Mouse (Mus musculus) kidney, embryonic 15.5 days (tissue): Measurements from ENCODE around the gene Llph. TPM values are rescaled to one million over a fixed set of nuclear protein-coding genes. Genes with fewer than 3 reads are reported as not detected.
"Not testable (repeated sequence)": the region's sequence is repeated elsewhere in the genome, so short reads cannot be mapped to it uniquely, and the experiment has no call there.

Source experiments
- ATAC-seq: fragments of 200-750 bp; cut with Nextera tagmentation; replicated peaks from 2 replicates; pipeline ENCODE4 v1.8.0; 2017; ENCODE audit warnings: moderate TSS enrichment; ENCODE audit not compliant: low FRiP score
- H3K27ac ChIP-seq: fragments of 300-500 bp; sonication (generic); 2 replicates; pipeline ENCODE4 v1.5.1; 2015; ENCODE audit warnings: mild to moderate bottlenecking, inconsistent platforms
- H3K27me3 ChIP-seq: fragments of 300-500 bp; sonication (generic); 2 replicates; pipeline ENCODE4 v1.6.1; 2015; ENCODE audit warnings: inconsistent platforms
- H3K36me3 ChIP-seq: fragments of 300-500 bp; sonication (generic); 2 replicates; pipeline ENCODE4 v1.6.1; 2015; ENCODE audit warnings: inconsistent platforms
- H3K4me1 ChIP-seq: fragments of 300-500 bp; sonication (generic); 2 replicates; pipeline ENCODE4 v1.6.1; 2015; ENCODE audit warnings: inconsistent platforms
- H3K4me2 ChIP-seq: fragments of 300-500 bp; sonication (generic); 2 replicates; pipeline ENCODE4 v1.6.1; 2015; ENCODE audit warnings: moderate library complexity, mild to moderate bottlenecking, inconsistent platforms
- H3K4me3 ChIP-seq: fragments of 300-500 bp; sonication (generic); replicated peaks from 2 replicates; pipeline ENCODE4 v1.5.1; 2015; ENCODE audit warnings: mild to moderate bottlenecking, inconsistent platforms
- H3K9ac ChIP-seq: fragments of 300-500 bp; sonication (generic); 2 replicates; pipeline ENCODE4 v1.6.1; 2015; ENCODE audit warnings: mild to moderate bottlenecking, inconsistent platforms
- H3K9me3 ChIP-seq: fragments of 300-500 bp; sonication (generic); replicated peaks from 2 replicates; pipeline ENCODE4 v1.6.1; 2016; ENCODE audit warnings: inconsistent platforms
- WGBS: fragments of 180-500 bp; shearing (Covaris S2); methylation state at CpG from one replicate; pipeline ENCODE4 v1.1.7; 2015; ENCODE audit warnings: mixed read lengths; 5-methylcytosine and 5-hydroxymethylcytosine counted together
- polyA plus RNA-seq: library from polyadenylated mRNA; unstranded; fragments of >200 nt; fragmentation: Nextera tagmentation; extraction: Ambion mirVana; gene quantifications from 2 replicates; pipeline ENCODE4 v1.2.1, GENCODE M21; 2015

Llph gene
- polyA plus RNA-seq, 1 experiment from 2014 or later, result 56.8 TPM

DNA sequence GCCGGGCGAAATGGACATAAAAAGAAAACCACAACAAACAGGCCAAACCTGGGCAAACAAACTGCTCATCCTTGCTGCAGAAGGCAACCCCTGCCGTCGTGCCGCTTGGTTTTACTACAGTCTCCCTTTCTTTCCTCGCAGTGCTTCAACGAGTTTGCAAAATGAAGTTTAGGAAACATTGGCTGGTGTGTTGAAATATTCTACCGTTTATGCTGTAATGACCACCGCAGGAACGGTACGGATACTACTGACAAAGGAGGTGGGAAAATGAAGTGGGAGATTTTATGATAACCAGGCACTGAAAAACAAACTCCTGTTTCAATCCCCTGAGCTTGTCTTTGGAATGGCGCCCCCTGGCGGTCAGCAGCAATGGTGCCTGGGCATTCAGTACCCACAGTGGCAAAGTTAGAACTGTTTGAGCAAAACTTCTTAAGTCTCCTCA lies 24.9 kb upstream of the Llph start, which contains the start of gene Irak3:
Gene Irak3 (minus strand): TSS at position 170 of the 442 bp plus-strand sequence.
- Histone ChIP-seq H3K9me3 (no peaks in the 10 kb centered on the region), H3K27me3 (peaks cover 13% of the 10 kb centered on the region), H3K9ac (peak within 1 kb of the TSS; percentile 35), H3K4me3 (peak within 1 kb of the TSS; percentile 53), H3K27ac (peak within 1 kb of the TSS; percentile 24; the same call in 1 of the 2 replicates), H3K4me1 (peaks cover 13% of the 10 kb centered on the region), H3K36me3 (no peaks in the 10 kb centered on the region), H3K4me2 (peak within 1 kb of the TSS; percentile 89)
- 2% methylated on average over 13 of the region's 13 CpGs for WGBS
- ATAC-seq, result peak; percentile 78

DNA sequence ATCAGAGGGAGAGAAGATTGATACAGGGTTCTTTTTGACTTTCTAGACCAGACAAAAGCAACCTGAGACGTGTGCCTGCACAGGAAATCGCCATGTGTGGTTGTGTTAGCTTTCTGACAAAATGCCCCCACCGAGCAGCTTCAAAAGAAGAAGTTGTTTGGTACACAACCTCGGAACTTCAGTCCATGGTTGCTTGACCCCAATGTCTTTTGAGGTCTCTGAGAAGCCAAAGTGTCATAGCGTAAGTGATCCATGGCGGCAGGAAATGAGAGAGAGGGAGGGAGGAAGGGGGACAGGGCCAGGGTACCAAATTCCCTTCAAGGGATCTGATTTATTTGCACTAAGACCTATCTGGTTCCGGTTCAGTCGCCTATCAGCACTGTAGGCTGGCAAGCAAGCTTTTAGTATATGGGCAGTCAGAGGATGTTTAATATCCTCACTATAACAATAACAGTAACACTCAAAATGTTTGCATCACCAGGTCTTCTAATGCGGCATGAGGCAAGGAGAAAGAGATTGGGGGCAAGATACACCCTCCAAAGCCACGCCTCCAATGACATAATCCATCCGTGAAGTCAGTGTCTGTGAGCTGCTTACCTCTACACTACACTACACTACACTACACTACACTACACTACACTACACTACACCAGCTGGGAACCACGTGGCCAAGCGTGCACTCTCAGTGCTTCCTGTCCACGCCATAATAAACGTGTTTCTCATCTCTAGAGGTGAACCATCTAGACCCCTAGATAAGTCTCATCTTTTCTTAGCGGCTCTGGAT lies 24.2 kb upstream of the Llph start:
- H3K36me3 ChIP-seq, result no peaks in the 10 kb centered on the region
- no peaks in the 10 kb centered on the region for H3K9me3 ChIP-seq
- peak; percentile 56; the same call in 1 of the 2 replicates for ATAC-seq
- H3K27ac ChIP-seq, result no peak overlapping the region
- no peak overlapping the region for H3K4me3 ChIP-seq
- H3K4me2 ChIP-seq, result no peak overlapping the region
- H3K9ac ChIP-seq, result no peak overlapping the region
- peaks cover 13% of the 10 kb centered on the region for H3K27me3 ChIP-seq
- 64% methylated on average over 16 of the region's 16 CpGs for WGBS
- peaks cover 13% of the 10 kb centered on the region for H3K4me1 ChIP-seq

DNA sequence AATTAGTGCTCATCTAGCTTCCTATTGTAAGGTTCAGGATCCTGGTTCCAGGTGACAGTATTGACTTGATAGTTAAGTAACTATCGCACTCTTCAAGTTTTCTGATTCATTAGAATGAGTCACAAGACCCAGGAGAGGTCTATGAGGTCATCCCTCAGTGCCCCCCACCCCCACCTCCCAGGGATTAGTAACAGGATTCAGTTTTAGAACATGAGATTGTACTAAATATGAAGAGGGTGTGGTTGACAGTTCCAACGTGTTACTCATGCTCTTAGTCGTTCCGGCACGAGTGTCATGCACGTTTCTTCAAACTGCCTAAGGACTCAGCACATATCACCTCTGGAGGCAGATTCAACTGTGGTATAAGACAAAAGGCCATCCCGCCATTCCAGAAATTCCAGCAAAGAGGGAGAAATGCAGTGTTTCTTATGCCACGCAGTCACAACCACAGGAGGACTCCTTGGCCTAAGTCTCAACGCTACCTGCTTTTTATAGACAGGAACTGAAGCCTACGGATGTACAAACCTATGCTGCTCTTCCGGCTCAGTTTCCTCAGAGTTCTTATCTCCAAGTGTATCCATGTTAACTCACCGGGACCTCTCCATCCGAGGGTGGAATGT lies 22.2 kb upstream of the Llph start:
- H3K27ac ChIP-seq, result no peak overlapping the region
- H3K27me3 ChIP-seq, result peaks cover 13% of the 10 kb centered on the region
- no peak overlapping the region for H3K9ac ChIP-seq
- H3K9me3 ChIP-seq, result no peaks in the 10 kb centered on the region
- peaks cover 18% of the 10 kb centered on the region for H3K4me1 ChIP-seq
- no peak overlapping the region for H3K4me3 ChIP-seq
- no peaks in the 10 kb centered on the region for H3K36me3 ChIP-seq
- no peak overlapping the region for H3K4me2 ChIP-seq
- no peak for ATAC-seq
- WGBS, result 85% methylated on average over 13 of the region's 13 CpGs

DNA sequence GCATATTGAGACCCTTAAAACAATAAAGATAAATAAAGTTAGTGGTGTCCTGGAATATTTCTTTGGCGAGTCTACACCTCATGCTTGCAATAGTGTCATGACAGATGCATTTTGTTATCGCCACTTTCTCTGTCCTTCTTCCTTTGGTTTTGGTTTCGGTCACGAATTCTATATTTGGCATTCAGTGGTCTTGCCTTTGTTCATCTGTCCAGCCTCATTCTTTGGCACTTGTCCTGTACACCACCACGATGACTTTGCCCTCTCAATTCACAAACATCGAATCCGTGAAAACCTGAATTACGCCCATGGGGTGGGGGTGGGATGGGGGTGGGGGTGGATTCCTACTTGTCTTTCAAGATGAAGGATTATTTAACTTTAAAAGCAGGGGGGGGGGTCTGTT lies 18.9 kb upstream of the Llph start:
- Histone ChIP-seq H3K4me2 (no peak overlapping the region), H3K9ac (no peak overlapping the region), H3K36me3 (peaks cover 13% of the 10 kb centered on the region; the same call in 1 of the 2 replicates), H3K4me3 (no peak overlapping the region), H3K27ac (no peak overlapping the region), H3K4me1 (peaks cover 10% of the 10 kb centered on the region), H3K9me3 (no peaks in the 10 kb centered on the region), H3K27me3 (no peaks in the 10 kb centered on the region)
- WGBS, result 92% methylated on average over 8 of the region's 8 CpGs
- ATAC-seq, result no peak

DNA sequence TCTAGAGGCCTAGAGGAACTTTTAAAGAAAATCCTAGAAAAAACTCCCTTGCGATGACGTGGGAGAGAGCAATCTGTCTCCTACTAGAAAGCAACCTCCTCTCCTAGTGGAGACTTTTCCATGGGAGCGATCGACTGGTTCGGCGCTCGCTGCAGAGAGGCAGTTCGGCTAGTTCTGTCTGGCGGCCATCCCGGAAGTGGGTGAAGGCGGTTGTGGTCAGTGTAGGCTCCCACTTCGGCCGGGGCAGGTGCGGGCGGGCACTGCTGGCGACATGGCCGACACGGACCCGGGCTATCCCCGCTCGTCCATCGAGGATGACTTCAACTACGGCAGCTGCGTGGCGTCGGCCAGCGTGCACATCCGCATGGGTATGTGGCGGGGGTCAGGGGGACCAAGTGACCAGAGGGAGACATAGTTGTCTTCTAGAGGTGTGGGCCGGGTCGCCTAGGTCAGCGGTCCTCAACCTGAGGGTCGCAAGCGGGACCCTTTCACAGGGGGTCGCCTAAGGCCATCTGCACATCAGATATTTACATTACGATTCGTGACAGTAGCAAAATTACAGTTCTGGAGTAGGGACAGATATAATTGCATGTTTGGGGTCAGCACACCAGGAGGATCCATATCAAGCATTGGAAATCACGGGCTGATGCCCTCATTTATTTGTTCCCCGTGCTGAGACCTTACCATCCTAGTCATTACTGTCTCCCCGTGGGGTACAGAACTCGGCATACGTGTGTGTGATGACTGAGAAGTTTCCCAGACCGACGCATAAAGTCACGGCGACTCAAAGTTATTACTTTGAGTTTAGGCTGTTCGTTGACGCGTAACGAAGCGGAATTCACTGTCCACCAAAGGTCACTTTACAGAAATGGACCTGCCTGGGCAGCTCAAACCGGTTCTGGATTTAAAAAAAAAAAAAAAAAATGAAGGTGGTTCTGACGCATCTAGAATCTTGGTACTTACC lies 18.0 kb upstream of the Llph start:
- peak overlapping the region; percentile 96 for H3K4me3 ChIP-seq
- 3% methylated on average over 53 of the region's 53 CpGs for WGBS
- ATAC-seq, result peak; percentile 95
- H3K27ac ChIP-seq, result peak overlapping the region; percentile 63; the same call in 1 of the 2 replicates
- H3K4me1 ChIP-seq, result peaks cover 10% of the 10 kb centered on the region
- peaks cover 13% of the 10 kb centered on the region; the same call in 1 of the 2 replicates for H3K36me3 ChIP-seq
- H3K9me3 ChIP-seq, result no peaks in the 10 kb centered on the region
- peak overlapping the region; percentile 69 for H3K4me2 ChIP-seq
- no peaks in the 10 kb centered on the region for H3K27me3 ChIP-seq
- peak overlapping the region; percentile 82 for H3K9ac ChIP-seq

DNA sequence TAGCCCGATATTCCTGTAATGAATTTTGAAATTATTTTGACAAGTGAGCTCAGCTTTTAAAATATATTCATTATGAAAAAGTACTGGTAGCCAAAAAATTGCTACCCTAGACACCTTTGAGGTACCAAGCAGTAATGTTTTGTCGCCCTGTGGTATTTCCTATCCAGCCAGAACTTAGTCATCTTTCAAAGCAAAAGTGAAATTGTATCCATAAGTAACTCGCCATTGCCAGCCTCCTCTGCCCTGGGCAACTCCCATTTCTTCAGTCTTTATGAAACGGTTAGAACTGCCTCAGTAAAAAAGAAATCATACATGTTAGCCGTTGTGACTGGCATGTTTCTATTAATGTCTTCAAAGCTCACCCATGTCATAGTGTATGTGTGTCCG lies 17.3 kb upstream of the Llph start:
- WGBS, result 58% methylated on average over 6 of the region's 6 CpGs
- no peak for ATAC-seq
- peaks cover 13% of the 10 kb centered on the region; the same call in 1 of the 2 replicates for H3K36me3 ChIP-seq
- H3K9me3 ChIP-seq, result no peaks in the 10 kb centered on the region
- peak overlapping the region; percentile 69 for H3K4me2 ChIP-seq
- H3K4me1 ChIP-seq, result peaks cover 10% of the 10 kb centered on the region
- H3K4me3 ChIP-seq, result peak overlapping the region; percentile 96
- no peak overlapping the region for H3K9ac ChIP-seq
- H3K27me3 ChIP-seq, result no peaks in the 10 kb centered on the region
- H3K27ac ChIP-seq, result peak overlapping the region; percentile 30; the same call in 1 of the 2 replicates

DNA sequence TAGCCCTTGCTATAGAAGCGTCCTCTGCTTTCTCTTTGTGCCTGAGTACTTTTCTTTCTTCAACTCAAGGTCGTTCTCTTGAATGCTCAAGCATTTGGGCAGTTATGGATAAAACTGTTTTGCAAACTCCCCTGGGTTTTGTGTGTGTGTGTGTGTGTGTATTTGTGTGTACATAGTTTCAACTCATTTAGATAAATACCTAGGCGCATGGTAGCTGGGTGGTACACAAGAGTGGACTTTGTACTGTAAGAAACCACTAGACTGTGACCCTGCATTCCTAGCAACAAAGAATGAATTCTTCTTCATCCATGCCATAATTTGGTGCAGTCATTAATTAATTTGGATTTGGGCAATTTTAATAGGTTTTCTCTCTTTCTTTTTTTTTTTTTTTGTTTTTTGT lies 16.8 kb upstream of the Llph start:
- Histone ChIP-seq H3K4me1 (peaks cover 10% of the 10 kb centered on the region), H3K9ac (no peak overlapping the region), H3K36me3 (peaks cover 13% of the 10 kb centered on the region; the same call in 1 of the 2 replicates), H3K4me2 (peak overlapping the region; percentile 69), H3K27ac (peak overlapping the region; percentile 30; the same call in 1 of the 2 replicates), H3K27me3 (no peaks in the 10 kb centered on the region), H3K4me3 (peak overlapping the region; percentile 96), H3K9me3 (no peaks in the 10 kb centered on the region)
- WGBS, result 84% methylated on average over 3 of the region's 3 CpGs
- ATAC-seq, result no peak

DNA sequence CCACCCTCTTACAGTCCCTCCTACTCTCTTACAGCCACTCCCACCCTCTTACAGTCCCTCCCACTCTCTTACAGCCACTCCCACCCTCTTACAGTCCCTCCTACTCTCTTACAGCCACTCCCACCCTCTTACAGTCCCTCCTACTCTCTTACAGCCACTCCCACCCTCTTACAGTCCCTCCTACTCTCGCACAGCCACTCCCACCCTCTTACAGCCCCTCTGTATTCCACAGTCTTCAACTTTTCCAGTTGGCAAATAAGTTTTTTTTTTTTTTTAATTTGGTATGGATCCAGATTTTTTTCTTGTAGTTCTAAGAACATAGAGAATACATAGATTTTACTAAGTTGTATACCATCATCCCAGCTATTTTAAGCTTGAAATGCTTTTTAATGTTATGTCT lies 9.8 kb upstream of the Llph start:
- 89% methylated on average over 1 of the region's 1 CpGs for WGBS
- H3K9ac ChIP-seq, H3K27ac ChIP-seq, ATAC-seq, H3K4me2 ChIP-seq, H3K4me1 ChIP-seq, H3K4me3 ChIP-seq, H3K9me3 ChIP-seq, H3K27me3 ChIP-seq: not testable (repeated sequence)
- peaks cover 30% of the 10 kb centered on the region for H3K36me3 ChIP-seq

DNA sequence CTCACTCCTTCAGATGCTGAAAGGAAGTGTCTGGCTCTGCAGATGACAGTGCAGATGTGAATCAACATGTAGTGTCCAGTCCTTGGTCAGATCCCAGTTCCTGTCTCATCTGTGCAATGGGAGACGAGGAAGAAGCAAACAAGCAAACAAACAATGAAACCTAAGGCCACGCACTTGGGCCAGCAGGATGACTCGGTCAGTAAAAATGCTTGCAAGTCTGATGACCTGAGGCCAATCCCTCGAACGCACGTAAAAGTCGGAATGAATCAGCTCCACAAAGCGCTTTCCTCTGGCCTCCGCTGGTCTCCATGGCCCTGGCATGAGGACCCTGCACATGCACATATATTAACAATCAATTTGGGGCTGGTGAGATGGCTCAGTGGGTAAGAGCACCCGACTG lies 7.9 kb upstream of the Llph start:
- H3K9ac ChIP-seq, result no peak overlapping the region
- H3K27me3 ChIP-seq, result no peaks in the 10 kb centered on the region
- H3K4me3 ChIP-seq, result no peak overlapping the region
- no peaks in the 10 kb centered on the region for H3K4me1 ChIP-seq
- H3K4me2 ChIP-seq, result no peak overlapping the region
- no peak for ATAC-seq
- no peaks in the 10 kb centered on the region for H3K9me3 ChIP-seq
- H3K36me3 ChIP-seq, result peaks cover 30% of the 10 kb centered on the region
- no peak overlapping the region for H3K27ac ChIP-seq
- WGBS, result 89% methylated on average over 10 of the region's 10 CpGs

DNA sequence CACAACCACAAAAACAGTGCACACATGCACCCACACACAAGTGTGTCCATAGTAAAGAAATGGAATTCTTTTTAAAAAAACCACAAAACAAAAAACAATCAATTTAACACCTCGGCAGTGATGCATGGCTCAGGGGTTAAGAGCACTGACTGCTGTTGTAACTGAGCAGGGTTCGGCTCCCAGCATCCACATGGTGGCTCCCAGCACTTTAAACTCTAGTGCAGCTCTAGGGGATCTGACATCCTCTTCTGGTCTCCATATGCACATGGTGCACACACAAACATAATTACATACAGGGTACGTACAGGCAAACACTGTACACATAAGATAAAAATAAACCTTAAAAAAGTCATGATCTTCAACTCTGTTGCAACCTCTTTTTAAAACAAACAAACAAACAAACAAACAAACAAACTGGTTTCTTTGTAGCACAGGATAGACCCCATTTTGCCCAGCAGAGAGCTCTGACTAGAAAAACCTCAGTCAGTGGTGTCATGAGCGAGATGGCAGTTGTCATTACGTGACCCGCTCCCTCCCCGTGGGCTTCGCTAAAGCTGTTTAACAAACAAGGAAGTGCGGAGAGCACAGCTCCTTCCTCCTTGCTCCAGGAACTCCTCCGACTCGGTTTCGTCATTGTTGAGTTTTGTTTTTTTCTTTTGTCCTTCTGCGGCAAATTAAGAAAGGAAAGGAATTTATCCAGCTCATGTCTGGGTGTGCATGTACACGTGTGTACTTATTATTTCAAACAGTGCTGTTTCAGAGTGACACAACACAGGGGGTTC lies 7.1 kb upstream of the Llph start:
- no peak for ATAC-seq
- H3K9ac ChIP-seq, result no peak overlapping the region

DNA sequence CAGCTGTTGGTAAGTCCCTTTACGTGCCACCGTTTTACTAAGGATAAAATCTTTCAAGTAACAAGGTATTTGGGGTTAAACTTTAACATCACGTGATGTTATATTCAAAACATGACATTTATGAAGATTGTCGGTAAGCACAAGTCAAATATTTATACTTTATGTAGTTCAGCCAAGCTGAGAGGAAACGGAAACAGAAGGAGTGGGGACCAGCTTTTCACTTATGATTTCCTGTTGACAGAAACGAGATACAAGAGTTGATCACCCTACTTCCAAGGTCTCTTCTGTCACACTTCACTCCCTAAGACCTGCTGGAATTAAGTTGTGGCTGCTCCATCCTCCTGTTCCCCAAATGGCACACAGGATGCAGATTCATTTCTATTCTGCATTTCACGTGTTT lies 6.1 kb upstream of the Llph start:
- no peak overlapping the region for H3K27ac ChIP-seq
- 76% methylated on average over 7 of the region's 7 CpGs for WGBS

More for the DNA sequence above, 7.1 kb upstream of the Llph start:
- H3K27me3 ChIP-seq, result no peaks in the 10 kb centered on the region
- H3K27ac ChIP-seq, result no peak overlapping the region
- H3K4me3 ChIP-seq, result no peak overlapping the region
- 80% methylated on average over 14 of the region's 14 CpGs for WGBS
- no peak overlapping the region for H3K4me2 ChIP-seq
- H3K36me3 ChIP-seq, result peaks cover 36% of the 10 kb centered on the region
- no peaks in the 10 kb centered on the region for H3K4me1 ChIP-seq
- no peaks in the 10 kb centered on the region for H3K9me3 ChIP-seq

More for the DNA sequence above, 6.1 kb upstream of the Llph start:
- no peak overlapping the region for H3K4me3 ChIP-seq
- H3K27me3 ChIP-seq, result no peaks in the 10 kb centered on the region
- ATAC-seq, result no peak
- H3K9ac ChIP-seq, result no peak overlapping the region
- H3K4me2 ChIP-seq, result no peak overlapping the region
- H3K36me3 ChIP-seq, result peaks cover 35% of the 10 kb centered on the region
- H3K4me1 ChIP-seq, result no peaks in the 10 kb centered on the region
- no peaks in the 10 kb centered on the region for H3K9me3 ChIP-seq
